Mouse (Mus musculus): ENCODE results near the gene Agbl4. TPM values are rescaled to one million over a fixed set of nuclear protein-coding genes. Genes with fewer than 3 reads are reported as not detected.

The Agbl4 gene
- polyA plus RNA-seq, 1 experiment: not detected

DNA sequence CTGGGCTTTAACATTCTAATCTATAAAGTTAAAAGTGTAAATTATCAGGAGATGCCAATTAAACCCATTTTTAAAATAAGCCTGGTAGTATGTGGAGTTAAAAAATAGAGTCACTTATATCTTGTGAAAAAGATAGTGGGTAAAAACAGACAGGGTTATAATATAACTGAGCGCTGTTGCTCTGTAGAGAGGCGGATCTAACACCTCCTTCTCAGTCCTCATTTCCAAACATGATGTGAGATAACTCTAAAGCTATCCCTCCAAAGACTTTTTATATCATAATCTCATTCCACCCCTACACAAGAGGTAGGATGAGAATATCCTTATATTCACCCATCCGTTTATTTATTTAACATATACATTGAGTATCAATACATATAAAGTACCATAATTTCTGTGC lies 669.9 kb downstream of the Agbl4 start:
- TF ChIP-seq POLR2A (IDR thresholded peaks at IDR 0.05; ENCODE audit: insufficient read depth, low read depth, low read length): no peak
- TF ChIP-seq CTCF (IDR thresholded peaks at IDR 0.05; ENCODE audit: insufficient read depth, low read depth, low read length): no peak
- Histone ChIP-seq H3K27ac (ENCODE audit: insufficient read depth, low read depth, low read length) (no peak overlapping the region), H3K4me1 (ENCODE audit: control insufficient read depth, insufficient read depth, low read length) (no peaks in the 10 kb centered on the region), H3K4me3 (ENCODE audit: insufficient read depth, low read depth, low read length) (no peak overlapping the region)
- 95% methylated on average over 3 of the region's 3 CpGs for WGBS

DNA sequence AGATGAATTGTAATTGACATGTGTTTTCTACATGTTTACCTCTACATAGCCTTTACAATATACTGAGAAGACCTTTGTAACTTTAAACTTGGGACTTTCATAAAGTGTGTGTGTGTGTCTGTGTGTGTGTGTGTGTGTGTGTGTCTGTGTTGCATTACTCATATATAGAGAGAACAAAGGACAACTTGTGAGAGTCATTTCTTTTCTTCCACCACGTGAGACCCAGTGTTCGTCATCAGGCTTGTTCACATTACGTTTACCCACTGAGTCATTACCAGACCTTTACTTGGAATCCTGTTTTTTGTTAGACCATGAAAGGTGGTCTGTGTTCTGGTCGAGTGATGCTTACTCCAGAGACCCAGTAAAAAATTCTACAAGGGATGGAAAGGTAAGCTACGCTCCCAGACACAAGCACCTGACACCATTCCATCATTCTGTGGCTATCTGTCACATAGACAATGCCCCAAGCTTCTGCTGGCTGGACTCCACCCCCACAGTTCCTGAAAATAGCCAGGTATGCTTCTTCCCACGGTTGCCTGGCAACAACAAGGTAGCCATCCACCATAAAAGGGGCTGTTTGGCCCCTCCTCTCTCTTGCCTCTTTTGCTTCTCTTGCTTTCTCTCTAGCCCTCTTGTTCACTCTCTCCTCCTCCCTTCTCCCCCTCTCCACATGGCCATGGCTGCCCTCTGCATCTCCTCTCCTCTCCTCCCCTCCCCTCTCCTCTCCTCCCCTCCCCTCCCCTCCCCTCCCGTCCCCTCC lies 676.5 kb downstream of the Agbl4 start:
- no peak for TF ChIP-seq CTCF (IDR thresholded peaks at IDR 0.05; ENCODE audit: insufficient read depth, low read depth, low read length)
- H3K4me3 ChIP-seq (ENCODE audit: insufficient read depth, low read depth, low read length): no peak overlapping the region
- WGBS: 63% methylated on average over 6 of the region's 7 CpGs

DNA sequence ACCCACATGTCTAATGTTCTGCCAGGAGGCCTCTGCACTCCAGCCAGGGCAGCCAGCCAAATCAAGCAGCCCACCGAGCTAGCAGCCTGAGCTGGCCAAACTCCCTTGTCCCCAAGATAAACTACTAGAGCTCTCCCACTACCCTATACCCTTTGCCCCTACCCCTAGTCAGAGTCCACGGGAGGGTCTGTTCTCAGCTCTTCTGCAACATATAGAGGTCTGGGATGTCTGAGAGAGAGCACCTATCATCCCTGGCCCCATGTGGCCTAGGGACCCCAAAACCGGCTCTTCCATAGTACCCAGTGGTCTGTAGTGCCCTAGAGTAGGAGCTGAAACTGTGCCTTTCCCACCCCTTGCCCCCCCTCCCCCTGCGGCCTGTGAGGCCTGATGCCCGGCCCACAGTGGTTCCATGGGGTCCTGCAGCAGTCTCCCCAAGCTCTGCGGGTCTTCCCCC lies 677.3 kb downstream of the Agbl4 start:
- H3K4me1 ChIP-seq (ENCODE audit: control insufficient read depth, insufficient read depth, low read length): no peaks in the 10 kb centered on the region
- no peak overlapping the region for H3K27ac ChIP-seq (ENCODE audit: insufficient read depth, low read depth, low read length)
- no peak overlapping the region for H3K4me3 ChIP-seq (ENCODE audit: insufficient read depth, low read depth, low read length)
- TF ChIP-seq POLR2A (IDR thresholded peaks at IDR 0.05; ENCODE audit: insufficient read depth, low read depth, low read length) (no peak), CTCF (IDR thresholded peaks at IDR 0.05; ENCODE audit: insufficient read depth, low read depth, low read length) (no peak)
- 69% methylated on average over 6 of the region's 6 CpGs for WGBS

More for the DNA sequence above, 676.5 kb downstream of the Agbl4 start:
- Histone ChIP-seq H3K4me1 (ENCODE audit: control insufficient read depth, insufficient read depth, low read length) (no peaks in the 10 kb centered on the region), H3K27ac (ENCODE audit: insufficient read depth, low read depth, low read length) (no peak overlapping the region)

DNA sequence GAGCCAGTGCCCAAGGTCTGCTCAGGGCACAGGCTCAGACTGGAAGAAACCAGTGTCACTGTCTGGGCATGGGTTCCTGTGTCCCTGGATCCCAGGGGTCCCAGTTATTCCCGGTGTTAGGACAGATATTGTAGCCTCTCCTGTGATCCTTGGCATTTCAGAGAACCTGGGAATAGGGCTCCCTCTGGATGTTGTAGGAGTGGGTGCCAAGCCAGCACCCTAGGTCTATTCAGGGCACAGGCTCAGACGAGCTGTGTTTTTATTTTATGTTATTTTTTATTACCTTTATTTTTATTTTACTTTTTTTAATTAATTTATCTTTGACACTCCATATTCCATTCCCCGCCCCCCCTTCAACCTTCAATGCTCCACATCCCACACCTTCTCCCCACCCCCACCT lies 680.3 kb downstream of the Agbl4 start:
- 82% methylated on average over 3 of the region's 3 CpGs for WGBS
- H3K27ac ChIP-seq (ENCODE audit: insufficient read depth, low read depth, low read length): no peak overlapping the region
- H3K4me3 ChIP-seq (ENCODE audit: insufficient read depth, low read depth, low read length): no peak overlapping the region
- H3K4me1 ChIP-seq (ENCODE audit: control insufficient read depth, insufficient read depth, low read length): no peaks in the 10 kb centered on the region
- no peak for TF ChIP-seq CTCF (IDR thresholded peaks at IDR 0.05; ENCODE audit: insufficient read depth, low read depth, low read length)
- no peak for TF ChIP-seq POLR2A (IDR thresholded peaks at IDR 0.05; ENCODE audit: insufficient read depth, low read depth, low read length)

DNA sequence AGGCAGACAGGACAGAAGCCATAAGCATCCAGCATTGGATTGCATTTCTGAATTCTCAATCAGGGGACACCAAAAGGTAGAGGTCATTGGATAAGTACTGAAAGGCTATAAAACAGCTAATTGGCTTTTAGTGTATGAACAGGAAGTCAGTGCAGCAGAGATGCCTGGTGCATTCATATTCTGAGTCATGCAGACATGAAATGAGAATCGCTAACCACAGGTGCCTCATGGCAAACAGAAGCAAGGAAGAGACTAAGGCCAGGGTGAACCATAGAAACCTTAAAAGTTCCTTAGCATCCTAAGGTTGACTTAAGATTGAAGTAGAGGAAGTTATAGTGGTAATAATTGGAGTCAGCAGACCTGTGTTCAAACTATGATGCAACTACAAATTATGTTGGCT lies 687.9 kb downstream of the Agbl4 start:
- Histone ChIP-seq H3K4me1 (ENCODE audit: control insufficient read depth, insufficient read depth, low read length) (no peaks in the 10 kb centered on the region), H3K4me3 (ENCODE audit: insufficient read depth, low read depth, low read length) (no peak overlapping the region), H3K27ac (ENCODE audit: insufficient read depth, low read depth, low read length) (no peak overlapping the region)
- WGBS: 93% methylated on average over 1 of the region's 1 CpGs
- TF ChIP-seq POLR2A (IDR thresholded peaks at IDR 0.05; ENCODE audit: insufficient read depth, low read depth, low read length) (no peak), CTCF (IDR thresholded peaks at IDR 0.05; ENCODE audit: insufficient read depth, low read depth, low read length) (no peak)

DNA sequence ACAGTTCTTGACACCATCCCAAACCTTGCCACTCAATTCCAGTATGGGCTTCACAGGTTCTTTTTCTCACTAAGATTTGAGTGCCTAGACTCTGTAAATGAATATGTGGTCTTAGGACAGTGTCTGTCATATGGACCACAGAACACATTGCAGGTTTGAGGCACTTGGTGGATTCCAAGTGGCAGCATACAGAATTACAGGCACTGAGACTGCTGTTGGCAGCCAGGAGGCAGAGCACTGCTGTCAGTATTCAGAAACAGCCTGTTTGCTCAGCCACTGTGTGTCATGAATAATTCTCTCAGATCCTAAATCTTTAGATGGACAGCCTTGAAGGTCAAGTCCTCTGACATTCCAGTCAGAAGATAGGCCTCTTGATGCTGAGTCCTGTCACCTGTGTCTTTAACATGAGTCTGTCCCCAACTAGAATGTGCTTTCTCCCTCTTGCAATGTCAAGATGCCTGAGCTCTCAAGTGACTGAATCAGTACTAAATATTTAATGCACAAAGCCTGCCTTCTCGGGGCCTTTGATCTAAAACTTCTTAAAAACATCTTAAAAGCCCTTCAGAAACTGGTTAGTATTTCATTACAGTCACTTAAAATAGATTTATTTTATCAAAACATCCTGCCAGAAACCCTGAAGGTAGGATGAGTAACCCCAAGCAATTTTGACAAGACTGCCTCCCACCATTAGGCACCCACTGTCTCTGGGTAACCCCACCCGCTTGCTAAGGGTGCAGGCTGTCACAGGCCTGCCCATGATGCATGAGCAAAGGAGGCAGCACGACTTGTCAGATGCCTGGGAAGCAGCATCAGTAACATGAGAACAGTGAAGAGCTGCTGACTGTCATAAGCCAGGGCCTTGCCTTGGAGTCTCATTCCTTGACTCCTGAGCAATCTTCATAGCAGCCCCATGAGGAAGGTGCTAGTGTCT lies 739.0 kb downstream of the Agbl4 start:
- Histone ChIP-seq H3K27ac (ENCODE audit: insufficient read depth, low read depth, low read length) (no peak overlapping the region), H3K4me3 (ENCODE audit: insufficient read depth, low read depth, low read length) (no peak overlapping the region), H3K4me1 (ENCODE audit: control insufficient read depth, insufficient read depth, low read length) (no peaks in the 10 kb centered on the region)
- WGBS: 85% methylated on average over 3 of the region's 3 CpGs
- no peak for TF ChIP-seq CTCF (IDR thresholded peaks at IDR 0.05; ENCODE audit: insufficient read depth, low read depth, low read length)
- no peak for TF ChIP-seq POLR2A (IDR thresholded peaks at IDR 0.05; ENCODE audit: insufficient read depth, low read depth, low read length)

DNA sequence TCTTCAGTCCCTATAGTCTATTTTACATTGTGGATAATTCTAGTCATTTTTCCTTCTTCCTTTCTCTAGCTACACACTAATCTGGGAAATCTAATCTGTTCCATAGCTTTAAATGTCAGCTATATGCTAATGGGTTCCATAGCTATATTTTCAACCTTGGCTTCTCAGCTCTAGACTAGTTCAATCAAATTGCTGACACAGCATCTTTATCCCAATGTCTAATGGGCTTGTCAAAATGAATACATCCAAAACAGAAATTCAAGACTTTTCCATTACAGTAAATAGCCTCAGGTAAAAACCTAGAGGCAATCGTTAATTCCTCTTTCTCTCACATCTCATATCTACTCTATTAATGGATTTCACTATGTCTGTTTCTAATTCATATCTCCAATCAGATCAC lies 750.3 kb downstream of the Agbl4 start:
- Histone ChIP-seq H3K27ac (ENCODE audit: insufficient read depth, low read depth, low read length) (no peak overlapping the region), H3K4me1 (ENCODE audit: control insufficient read depth, insufficient read depth, low read length) (no peaks in the 10 kb centered on the region), H3K4me3 (ENCODE audit: insufficient read depth, low read depth, low read length) (no peak overlapping the region)
- 91% methylated on average over 1 of the region's 1 CpGs for whole genome bisulfite sequencing
- TF ChIP-seq POLR2A (IDR thresholded peaks at IDR 0.05; ENCODE audit: insufficient read depth, low read depth, low read length) (no peak), CTCF (IDR thresholded peaks at IDR 0.05; ENCODE audit: insufficient read depth, low read depth, low read length) (no peak)

DNA sequence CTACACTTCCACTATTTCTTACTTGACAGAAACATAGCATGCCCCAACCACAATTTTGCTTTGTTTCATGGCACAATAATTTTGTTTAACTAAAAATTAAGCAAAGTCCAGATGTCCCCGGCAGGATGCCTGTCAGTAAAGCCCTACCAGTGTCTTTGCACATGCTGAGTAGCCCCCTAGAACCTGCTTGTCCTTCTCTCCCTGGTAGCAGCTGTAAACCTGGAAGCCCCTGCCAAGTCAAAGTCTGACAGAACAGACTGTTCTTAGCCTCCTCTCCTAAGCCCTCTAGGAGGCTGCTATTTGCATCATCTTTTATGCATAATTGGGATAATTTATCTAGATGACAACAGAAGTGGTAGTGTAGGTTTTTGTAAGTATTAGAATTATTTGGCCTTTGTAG lies 758.4 kb downstream of the Agbl4 start:
- no peak overlapping the region for H3K4me3 ChIP-seq (ENCODE audit: insufficient read depth, low read depth, low read length)
- H3K4me1 ChIP-seq (ENCODE audit: control insufficient read depth, insufficient read depth, low read length): no peaks in the 10 kb centered on the region
- WGBS: 54% methylated on average over 1 of the region's 1 CpGs
- TF ChIP-seq CTCF (IDR thresholded peaks at IDR 0.05; ENCODE audit: insufficient read depth, low read depth, low read length) (no peak), POLR2A (IDR thresholded peaks at IDR 0.05; ENCODE audit: insufficient read depth, low read depth, low read length) (no peak)
- no peak overlapping the region for H3K27ac ChIP-seq (ENCODE audit: insufficient read depth, low read depth, low read length)

DNA sequence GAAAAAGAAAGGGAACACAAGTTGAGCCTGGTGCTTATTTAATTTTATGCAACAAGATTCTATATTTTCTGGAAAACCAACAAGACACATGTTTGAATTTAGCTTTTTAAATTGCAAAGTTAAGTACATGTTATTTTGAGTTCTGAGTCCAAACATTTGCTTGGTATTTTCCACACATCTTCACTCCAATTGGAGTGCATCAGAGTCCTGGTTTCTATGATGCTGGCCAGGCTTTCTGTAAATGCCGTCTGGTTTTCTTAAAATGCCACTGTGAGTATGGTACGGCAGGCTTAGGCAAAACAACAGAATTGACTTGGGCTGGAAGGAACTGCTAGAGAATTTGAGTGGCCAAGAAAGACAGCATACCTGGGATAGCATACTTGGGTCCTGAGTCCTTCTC lies 784.0 kb downstream of the Agbl4 start:
- no peak overlapping the region for H3K4me3 ChIP-seq (ENCODE audit: insufficient read depth, low read depth, low read length)
- no peaks in the 10 kb centered on the region for H3K4me1 ChIP-seq (ENCODE audit: control insufficient read depth, insufficient read depth, low read length)
- 80% methylated on average over 2 of the region's 2 CpGs for WGBS
- H3K27ac ChIP-seq (ENCODE audit: insufficient read depth, low read depth, low read length): no peak overlapping the region
- TF ChIP-seq POLR2A (IDR thresholded peaks at IDR 0.05; ENCODE audit: insufficient read depth, low read depth, low read length) (no peak), CTCF (IDR thresholded peaks at IDR 0.05; ENCODE audit: insufficient read depth, low read depth, low read length) (no peak)

All from olfactory bulb, adult 2 months (tissue).